Mouse (Mus musculus) midbrain, embryonic 12.5 days (tissue): ENCODE results near the gene 9230102O04Rik. TPM values are rescaled to one million over a fixed set of nuclear protein-coding genes. Genes with fewer than 3 reads are reported as not detected.

Experiments
- ATAC-seq: fragments of 200-750 bp; cut with Nextera tagmentation; 2 replicates; pipeline ENCODE4 v1.8.0; 2017; ENCODE audit warnings: low read depth, moderate TSS enrichment, moderate library complexity; ENCODE audit not compliant: low FRiP score
- H3K27ac ChIP-seq: fragments of 300-500 bp; sonication (generic); replicated peaks from 2 replicates; pipeline ENCODE4 v1.5.1; 2016; ENCODE audit warnings: mild to moderate bottlenecking
- H3K27me3 ChIP-seq: fragments of 300-500 bp; sonication (generic); 2 replicates; pipeline ENCODE4 v1.6.1; 2016; ENCODE audit warnings: mild to moderate bottlenecking
- H3K36me3 ChIP-seq: fragments of 300-500 bp; sonication (generic); 2 replicates; pipeline ENCODE4 v1.6.1; 2016
- H3K4me1 ChIP-seq: fragments of 300-500 bp; sonication (generic); 2 replicates; pipeline ENCODE4 v1.6.1; 2016
- H3K4me2 ChIP-seq: fragments of 300-500 bp; sonication (generic); replicated peaks from 2 replicates; pipeline ENCODE4 v1.6.1; 2016; ENCODE audit warnings: mild to moderate bottlenecking, moderate library complexity
- H3K4me3 ChIP-seq: fragments of 300-500 bp; sonication (generic); 2 replicates; pipeline ENCODE4 v1.5.1; 2016; ENCODE audit warnings: mild to moderate bottlenecking
- H3K9ac ChIP-seq: fragments of 300-500 bp; sonication (generic); replicated peaks from 2 replicates; pipeline ENCODE4 v1.6.1; 2016; ENCODE audit warnings: mild to moderate bottlenecking, moderate library complexity
- H3K9me3 ChIP-seq: fragments of 300-500 bp; sonication (generic); 2 replicates; pipeline ENCODE4 v1.6.1; 2016; ENCODE audit warnings: mild to moderate bottlenecking
- WGBS: fragments of 180-500 bp; shearing (Covaris S2); methylation state at CpG from one replicate; pipeline ENCODE4 v1.1.7; 2016; 5-methylcytosine and 5-hydroxymethylcytosine counted together
- polyA plus RNA-seq: library from polyadenylated mRNA; unstranded; fragments of >200 nt; fragmentation: Nextera tagmentation; extraction: Ambion mirVana; gene quantifications from 2 replicates; pipeline ENCODE4 v1.2.1, GENCODE M21; 2016

Gene 9230102O04Rik
- polyA plus RNA-seq, 1 experiment from 2014 or later: 3.0 TPM

- Histone ChIP-seq H3K27me3 (peaks cover 99% of the 10 kb centered on the region), H3K4me3 (peak overlapping the region; percentile 51), H3K27ac (peak overlapping the region; percentile 76), H3K4me2 (peak overlapping the region; percentile 84), H3K4me1 (peaks cover 25% of the 10 kb centered on the region), H3K9me3 (no peaks in the 10 kb centered on the region), H3K36me3 (no peaks in the 10 kb centered on the region), H3K9ac (peak overlapping the region; percentile 57)
- WGBS: under 1% methylated on average over 25 of the region's 27 CpGs
- no peak for ATAC-seq
These were observed 5.4 kb downstream of the 9230102O04Rik start for GRCm38 (mm10) chr2:9883803-9884532.

DNA sequence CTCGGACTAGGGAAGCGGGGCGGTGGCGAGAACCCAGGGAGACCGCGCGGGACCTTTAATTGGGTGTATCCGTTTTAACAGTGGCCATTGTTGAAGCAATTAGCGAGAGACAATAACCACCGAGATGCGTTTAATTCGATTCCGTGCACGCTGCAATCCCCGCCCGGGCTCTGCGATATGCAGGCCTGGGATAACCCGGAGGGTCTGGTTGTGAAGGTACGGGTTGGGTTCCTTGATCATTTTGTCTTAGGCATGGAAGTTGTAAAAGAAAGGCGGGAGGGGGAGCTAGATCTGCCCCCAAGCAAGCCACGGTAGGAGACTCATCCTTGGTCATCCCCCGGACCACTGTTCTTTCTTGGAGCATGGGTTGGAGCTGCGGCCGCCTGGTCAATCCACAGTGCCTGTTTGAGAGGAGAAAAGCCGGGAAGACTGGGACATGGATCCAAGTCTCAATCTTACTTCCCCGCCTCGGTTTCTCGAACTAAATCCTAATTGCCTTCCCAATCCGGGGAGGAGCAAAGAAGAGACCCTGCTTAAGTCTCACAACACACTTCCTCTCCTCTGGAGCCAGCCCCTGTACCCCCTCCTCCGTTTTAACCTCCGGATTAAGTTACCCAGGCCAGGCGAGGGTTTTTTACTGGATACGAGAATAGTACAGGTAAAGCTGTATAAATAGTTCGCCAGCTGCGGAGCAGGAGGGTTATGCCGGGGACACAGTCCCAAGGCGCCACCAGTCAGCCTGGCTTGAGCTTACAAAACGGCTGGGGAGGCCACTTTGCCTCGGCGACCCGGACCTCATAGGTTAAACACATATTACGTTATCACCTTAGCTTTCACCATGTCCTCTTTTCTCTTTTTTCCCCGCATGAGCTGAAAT lies 6.2 kb downstream of the 9230102O04Rik start:
- no peaks in the 10 kb centered on the region for H3K36me3 ChIP-seq
- peaks cover 30% of the 10 kb centered on the region for H3K4me1 ChIP-seq
- H3K9me3 ChIP-seq: no peaks in the 10 kb centered on the region
- WGBS: under 1% methylated on average over 43 of the region's 43 CpGs
- H3K4me3 ChIP-seq: peak overlapping the region; percentile 51
- peaks cover 97% of the 10 kb centered on the region for H3K27me3 ChIP-seq
- peak overlapping the region; percentile 57 for H3K9ac ChIP-seq
- H3K27ac ChIP-seq: peak overlapping the region; percentile 76
- peak overlapping the region; percentile 84 for H3K4me2 ChIP-seq
- no peak for ATAC-seq

DNA sequence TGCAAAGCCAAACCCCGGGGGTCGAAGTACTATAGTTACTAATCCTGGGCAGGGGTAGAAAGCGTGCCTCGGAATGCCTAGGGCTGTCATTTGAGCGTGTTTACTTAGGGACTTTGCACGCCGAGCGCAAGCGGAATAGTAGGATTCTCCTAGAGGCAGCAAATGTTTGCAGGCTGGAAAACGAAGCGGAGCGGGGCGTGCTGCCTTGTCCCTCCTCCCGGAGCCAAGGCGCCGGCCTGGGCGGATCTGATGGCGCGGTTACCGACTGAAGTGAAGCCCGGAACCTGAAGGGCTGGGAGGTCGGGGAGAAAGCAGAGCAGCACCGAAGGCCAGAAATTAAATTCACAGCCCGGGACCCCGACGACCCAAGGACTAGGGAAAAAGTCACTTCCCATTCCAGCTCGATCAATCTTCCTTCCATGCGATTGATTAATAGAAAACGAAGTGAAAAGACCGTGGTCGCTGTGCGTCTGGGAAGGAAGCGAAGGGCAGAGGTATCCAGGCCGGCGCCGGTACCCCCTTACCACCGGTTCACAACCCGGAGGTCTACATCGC lies 6.9 kb downstream of the 9230102O04Rik start:
- peak overlapping the region; percentile 84 for H3K4me2 ChIP-seq
- H3K27me3 ChIP-seq: peaks cover 95% of the 10 kb centered on the region
- H3K4me1 ChIP-seq: peaks cover 31% of the 10 kb centered on the region
- H3K9me3 ChIP-seq: no peaks in the 10 kb centered on the region
- H3K9ac ChIP-seq: peak overlapping the region; percentile 57
- H3K4me3 ChIP-seq: peak overlapping the region; percentile 51
- ATAC-seq: no peak
- H3K27ac ChIP-seq: peak overlapping the region; percentile 76
- WGBS: under 1% methylated on average over 39 of the region's 39 CpGs
- no peaks in the 10 kb centered on the region for H3K36me3 ChIP-seq

DNA sequence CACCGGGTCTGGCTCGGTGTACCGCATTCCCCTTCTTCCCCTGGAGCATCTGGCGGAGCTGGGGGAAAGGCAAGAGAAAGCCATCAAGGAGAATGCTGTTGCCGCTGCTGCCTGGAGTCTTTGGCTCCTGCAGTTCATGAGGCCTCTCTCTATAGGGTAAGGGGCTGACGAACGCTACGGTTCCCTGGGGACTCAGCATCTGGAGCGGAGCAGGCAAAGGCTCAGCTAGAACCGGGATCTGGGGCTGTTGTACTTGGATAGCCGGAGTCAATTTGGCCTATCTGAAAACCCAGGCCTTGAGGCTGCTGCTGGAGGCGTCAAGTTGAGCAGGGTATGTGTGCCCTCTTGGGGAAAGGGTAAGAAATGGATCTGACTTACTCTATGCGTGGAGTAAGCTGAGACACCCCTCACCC lies 7.7 kb downstream of the 9230102O04Rik start:
- Histone ChIP-seq H3K4me1 (peaks cover 38% of the 10 kb centered on the region), H3K27ac (peak overlapping the region; percentile 76)
- no peak for ATAC-seq

GRCm38 (mm10) chr2:9881051-9881591 lies 8.2 kb downstream of the 9230102O04Rik start, which contains the start of gene 4930412O13Rik:
4930412O13Rik (plus strand) TSS chr2:9881252.
- Histone ChIP-seq H3K4me2 (peak within 1 kb of the TSS; percentile 84), H3K4me1 (peaks cover 38% of the 10 kb centered on the region), H3K27me3 (peaks cover 95% of the 10 kb centered on the region), H3K9ac (peak within 1 kb of the TSS; percentile 57), H3K36me3 (no peaks in the 10 kb centered on the region), H3K4me3 (peak within 1 kb of the TSS; percentile 51), H3K27ac (peak within 1 kb of the TSS; percentile 76), H3K9me3 (no peaks in the 10 kb centered on the region)
- no peak; the same call in 1 of the 2 replicates for ATAC-seq
- WGBS: under 1% methylated on average over 33 of the region's 35 CpGs

More for the DNA sequence above, 7.7 kb downstream of the 9230102O04Rik start:
- H3K4me3 ChIP-seq: peak overlapping the region; percentile 51
- WGBS: 0% methylated on average over 13 of the region's 13 CpGs
- H3K9ac ChIP-seq: peak overlapping the region; percentile 57; the same call in 1 of the 2 replicates
- H3K9me3 ChIP-seq: no peaks in the 10 kb centered on the region
- peaks cover 95% of the 10 kb centered on the region for H3K27me3 ChIP-seq
- H3K4me2 ChIP-seq: peak overlapping the region; percentile 84
- no peaks in the 10 kb centered on the region for H3K36me3 ChIP-seq

DNA sequence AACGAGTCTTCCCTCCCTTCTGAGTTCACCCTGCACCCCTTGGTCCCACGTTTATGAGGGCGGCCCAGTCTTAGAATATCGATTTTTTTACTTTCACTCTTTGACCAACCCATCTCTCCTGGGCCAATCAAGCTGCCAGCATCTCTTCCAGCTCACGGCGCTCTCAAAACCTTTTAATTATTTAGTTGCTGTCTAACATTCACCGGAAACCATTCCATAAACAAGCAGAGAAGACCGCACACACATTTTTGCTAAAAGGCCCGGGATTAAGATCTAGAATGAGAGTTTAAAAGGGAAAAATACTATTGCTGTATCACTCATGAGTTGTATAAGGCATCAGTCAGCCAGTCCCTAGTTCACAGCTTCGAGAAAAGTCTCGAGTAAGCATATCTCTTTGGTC lies 9.1 kb downstream of the 9230102O04Rik start:
- H3K4me3 ChIP-seq: peak overlapping the region; percentile 51
- ATAC-seq: no peak
- no peak overlapping the region for H3K9ac ChIP-seq
- no peaks in the 10 kb centered on the region for H3K36me3 ChIP-seq
- no peaks in the 10 kb centered on the region for H3K9me3 ChIP-seq
- 3% methylated on average over 11 of the region's 11 CpGs for WGBS
- H3K4me2 ChIP-seq: peak overlapping the region; percentile 84
- peaks cover 38% of the 10 kb centered on the region for H3K4me1 ChIP-seq
- H3K27me3 ChIP-seq: peaks cover 95% of the 10 kb centered on the region
- peak overlapping the region; percentile 30; the same call in 1 of the 2 replicates for H3K27ac ChIP-seq

GRCm38 (mm10) chr2:9879493-9879892 lies 9.8 kb downstream of the 9230102O04Rik start:
- Histone ChIP-seq H3K27ac (peak overlapping the region; percentile 77), H3K4me2 (peak overlapping the region; percentile 84), H3K27me3 (peaks cover 95% of the 10 kb centered on the region), H3K9ac (0 out of 2 replicates have a peak overlapping the region, but pooled peaks have one; percentile 43), H3K4me3 (peak overlapping the region; percentile 51), H3K4me1 (peaks cover 38% of the 10 kb centered on the region), H3K9me3 (no peaks in the 10 kb centered on the region), H3K36me3 (no peaks in the 10 kb centered on the region)
- 0% methylated on average over 21 of the region's 21 CpGs for WGBS
- ATAC-seq: peak; percentile 95

GRCm38 (mm10) chr2:9879092-9879491 lies 10.2 kb downstream of the 9230102O04Rik start:
- 0% methylated on average over 22 of the region's 22 CpGs for WGBS
- ATAC-seq: no peak; the same call in 1 of the 2 replicates
- no peaks in the 10 kb centered on the region for H3K36me3 ChIP-seq
- peaks cover 35% of the 10 kb centered on the region for H3K4me1 ChIP-seq
- H3K9ac ChIP-seq: peak overlapping the region; percentile 43; the same call in 1 of the 2 replicates
- H3K4me2 ChIP-seq: peak overlapping the region; percentile 84
- peaks cover 95% of the 10 kb centered on the region for H3K27me3 ChIP-seq
- peak overlapping the region; percentile 51 for H3K4me3 ChIP-seq
- no peaks in the 10 kb centered on the region for H3K9me3 ChIP-seq
- H3K27ac ChIP-seq: peak overlapping the region; percentile 77

DNA sequence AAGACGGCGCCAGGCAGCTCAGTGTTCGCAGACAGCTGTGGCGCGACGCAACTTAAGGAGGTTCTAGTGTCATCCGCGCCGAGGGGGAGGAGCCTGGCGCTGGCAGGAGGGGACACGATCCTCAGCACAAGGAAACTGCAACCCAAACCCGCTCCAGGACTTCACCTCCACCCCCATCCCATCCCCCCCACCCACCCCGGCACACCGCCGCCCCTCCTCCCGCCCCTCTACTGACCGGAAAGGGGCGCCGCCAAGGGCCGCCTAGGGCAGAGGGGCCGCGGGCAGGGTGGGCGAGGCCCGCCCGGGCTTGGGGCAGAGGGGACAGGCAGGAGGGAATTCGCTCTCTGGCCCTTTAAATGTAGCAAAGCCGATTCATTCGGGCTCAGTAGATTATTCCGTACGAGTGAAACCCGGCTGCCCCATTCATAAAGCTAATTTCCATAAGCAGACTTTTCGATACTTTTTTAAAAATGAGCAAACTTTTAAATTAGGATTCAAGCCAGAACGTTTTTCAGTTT lies 10.7 kb downstream of the 9230102O04Rik start:
- H3K27me3 ChIP-seq: peaks cover 95% of the 10 kb centered on the region
- WGBS: under 1% methylated on average over 30 of the region's 33 CpGs
- no peaks in the 10 kb centered on the region for H3K36me3 ChIP-seq
- H3K9ac ChIP-seq: peak overlapping the region; percentile 43; the same call in 1 of the 2 replicates
- H3K4me2 ChIP-seq: peak overlapping the region; percentile 84
- peak; percentile 42 for ATAC-seq
- H3K4me1 ChIP-seq: peaks cover 34% of the 10 kb centered on the region
- no peaks in the 10 kb centered on the region for H3K9me3 ChIP-seq
- peak overlapping the region; percentile 77 for H3K27ac ChIP-seq
- H3K4me3 ChIP-seq: peak overlapping the region; percentile 51

DNA sequence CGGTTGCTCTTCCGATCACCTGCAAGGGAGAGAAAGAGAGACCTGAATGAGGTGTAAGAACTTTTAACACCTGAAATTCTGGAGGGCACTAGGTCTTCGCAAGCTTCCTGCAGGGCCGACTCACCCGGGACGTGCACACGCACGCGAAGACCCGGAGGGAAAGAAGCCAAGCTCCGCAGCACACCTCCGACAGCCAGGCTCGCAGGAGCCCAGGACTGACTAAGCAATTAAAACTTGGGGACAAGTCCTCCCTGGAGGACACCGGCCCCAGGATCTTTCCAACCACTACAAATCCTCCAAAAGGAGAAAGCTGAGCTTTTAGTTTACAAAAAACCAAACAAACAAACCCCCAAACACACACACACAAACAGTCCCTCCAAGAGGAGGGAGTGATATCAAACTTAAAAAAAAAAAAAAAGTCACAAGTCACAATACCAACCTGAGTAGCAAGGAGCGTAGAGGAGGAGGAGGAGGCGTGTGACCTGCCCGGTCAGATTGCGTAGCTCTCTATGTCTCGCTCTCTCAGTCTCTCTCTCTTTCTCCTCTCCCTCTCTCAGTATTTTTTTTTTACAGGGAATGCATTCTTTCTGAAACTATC lies 11.3 kb downstream of the 9230102O04Rik start:
- peak overlapping the region; percentile 43; the same call in 1 of the 2 replicates for H3K9ac ChIP-seq
- H3K4me1 ChIP-seq: peaks cover 35% of the 10 kb centered on the region
- peak overlapping the region; percentile 51 for H3K4me3 ChIP-seq
- under 1% methylated on average over 19 of the region's 19 CpGs for WGBS
- H3K4me2 ChIP-seq: peak overlapping the region; percentile 84
- peak overlapping the region; percentile 77; the same call in 1 of the 2 replicates for H3K27ac ChIP-seq
- no peak for ATAC-seq
- no peaks in the 10 kb centered on the region for H3K9me3 ChIP-seq
- H3K36me3 ChIP-seq: no peaks in the 10 kb centered on the region
- peaks cover 95% of the 10 kb centered on the region for H3K27me3 ChIP-seq

- Histone ChIP-seq H3K4me2 (peak overlapping the region; percentile 35), H3K9me3 (no peaks in the 10 kb centered on the region), H3K9ac (peak overlapping the region; percentile 59), H3K36me3 (no peaks in the 10 kb centered on the region), H3K4me3 (peak overlapping the region; percentile 51), H3K27ac (peak overlapping the region; percentile 77), H3K27me3 (peaks cover 95% of the 10 kb centered on the region), H3K4me1 (peaks cover 36% of the 10 kb centered on the region)
- no peak for ATAC-seq
- under 1% methylated on average over 35 of the region's 35 CpGs for WGBS
These were observed 12.0 kb downstream of the 9230102O04Rik start for GRCm38 (mm10) chr2:9877326-9877690.
